Mouse (Mus musculus) olfactory bulb, adult 2 months (tissue): ENCODE measurements around the gene Taf15.

Experiments used
- CTCF ChIP-seq: fragments of 200-500 bp; IDR thresholded peaks from 2 replicates; pipeline ENCODE4 v1.5.1; 2012; ENCODE audit warnings: low read depth, mild to moderate bottlenecking, low read length, moderate library complexity; ENCODE audit not compliant: insufficient read depth
- POLR2A ChIP-seq: fragments of 200-500 bp; IDR thresholded peaks from 2 replicates; pipeline ENCODE4 v1.6.1; 2012; ENCODE audit warnings: mild to moderate bottlenecking, low read depth, low read length, moderate library complexity; ENCODE audit not compliant: insufficient read depth

- TF ChIP-seq CTCF (no peak), POLR2A (no peak)
Measured at GRCm38 (mm10) chr11:83517153-83517552, 44.3 kb downstream of the Taf15 start.
